Mouse (Mus musculus) cerebellum, postnatal 14 days (tissue): Measurements from ENCODE around the gene Usp3.

Experiments
- DNase-seq, 2 experiments: peaks; one replicate each; pipeline ENCODE4 v3.0.0; 2021; ENCODE audit warnings: mixed read lengths in 2 of 2

The Usp3 gene

DNA sequence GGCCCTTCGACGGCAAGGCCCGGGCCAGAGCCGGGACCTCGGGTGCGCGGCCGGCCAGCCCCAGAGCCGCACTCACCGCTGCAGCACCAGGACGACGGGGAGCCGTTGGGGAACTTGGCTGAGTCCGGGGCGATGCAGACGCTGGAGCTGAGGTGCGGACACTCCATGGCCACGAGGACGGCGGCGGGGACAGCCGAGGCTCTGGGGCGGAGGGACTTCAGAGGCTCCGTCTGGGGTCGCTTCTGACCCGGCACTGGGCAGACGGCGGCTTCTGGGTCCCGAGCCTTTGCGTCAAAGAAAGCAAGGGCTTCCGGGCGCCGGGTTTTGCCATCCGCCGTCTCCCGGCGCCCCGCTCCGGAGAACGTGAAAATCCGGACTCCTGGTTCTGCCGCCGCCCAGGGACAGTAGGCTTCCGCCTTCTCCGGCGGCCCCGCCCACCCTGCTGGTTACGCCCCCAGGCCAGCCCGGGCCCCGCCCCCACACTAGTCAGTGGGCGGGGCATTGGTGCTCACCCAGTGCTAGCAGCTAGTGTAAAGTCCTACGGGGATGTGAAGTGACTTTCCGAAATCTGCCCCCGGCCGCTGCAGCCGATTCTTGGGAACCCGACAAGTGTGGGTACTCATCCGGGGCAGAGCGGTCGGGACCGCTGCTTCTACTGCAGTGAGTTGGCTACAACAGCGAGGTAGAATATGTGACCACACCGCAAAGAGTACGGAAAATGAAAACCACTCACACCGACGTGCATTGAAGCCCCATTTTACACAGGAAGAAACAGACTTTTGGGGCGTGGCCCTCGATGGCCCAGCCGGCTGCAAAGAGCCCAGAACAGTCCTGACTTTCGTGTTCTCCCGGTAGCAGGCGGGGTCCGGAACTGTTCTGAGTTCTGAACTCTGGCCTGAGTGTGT lies at the start of gene Usp3:
TSS of gene Usp3 (minus strand) at position 435 of the 905 bp plus-strand sequence.
- DNase-seq = peak; percentile 97 to 99

DNA sequence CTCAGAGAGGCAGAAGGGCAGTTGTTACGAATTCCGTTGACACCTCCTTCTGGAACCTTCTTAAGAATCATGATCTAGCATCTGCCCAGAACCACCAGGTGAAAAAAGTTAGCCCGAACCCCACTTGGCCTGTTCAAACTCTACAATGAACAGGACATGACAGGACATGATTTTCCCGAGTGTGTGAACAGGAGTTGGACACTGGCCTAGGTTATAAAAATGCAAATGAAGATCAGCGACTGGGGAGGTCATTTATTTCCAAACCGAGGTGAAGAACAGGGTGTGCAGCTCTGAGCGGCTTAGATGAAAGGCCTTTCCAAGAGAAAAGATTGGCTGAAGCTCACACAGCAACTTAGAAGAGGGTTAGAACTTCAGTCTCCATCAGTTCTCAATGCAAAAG lies 47.5 kb upstream of the Usp3 start:
- DNase-seq = no peak

DNA sequence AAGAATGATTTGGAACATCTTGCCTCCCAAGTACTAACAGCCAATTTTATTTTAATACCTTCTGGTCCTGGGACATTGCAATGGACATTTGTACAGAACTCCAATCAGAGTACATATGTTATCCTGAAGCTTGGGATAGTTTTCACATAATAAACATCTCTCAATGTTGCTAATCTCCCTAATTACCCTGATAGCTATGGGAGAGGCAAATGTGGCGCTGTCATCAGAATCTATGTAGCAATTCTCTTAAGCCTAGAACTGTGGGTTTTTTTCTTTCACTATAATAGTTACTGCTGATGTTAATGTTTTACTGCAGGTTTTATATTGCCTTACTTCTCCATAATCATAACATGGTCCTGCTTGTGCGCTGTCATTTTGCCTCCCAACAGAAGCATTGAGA lies 46.7 kb upstream of the Usp3 start:
- DNase-seq = no peak

DNA sequence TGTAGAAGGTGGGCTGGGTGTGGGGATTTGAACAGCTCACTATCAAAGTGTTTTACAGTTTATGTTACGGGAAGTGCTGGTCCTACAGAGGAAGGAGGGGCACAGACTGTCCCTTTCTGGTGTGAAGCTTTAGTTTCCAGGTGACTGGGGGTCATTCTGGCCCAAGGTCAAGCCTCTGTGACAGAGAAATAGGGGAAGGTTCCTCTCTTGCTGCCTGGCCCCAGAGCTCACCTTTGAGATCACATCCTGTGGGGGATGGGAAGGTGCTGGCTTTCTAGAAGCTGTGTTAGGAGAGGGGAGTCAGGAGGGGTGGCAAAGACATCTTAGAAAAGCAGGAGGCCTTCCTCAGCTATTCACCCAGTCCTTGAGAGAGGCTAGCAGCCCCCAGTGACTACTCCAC lies 39.5 kb upstream of the Usp3 start:
- no peak for DNase-seq

DNA sequence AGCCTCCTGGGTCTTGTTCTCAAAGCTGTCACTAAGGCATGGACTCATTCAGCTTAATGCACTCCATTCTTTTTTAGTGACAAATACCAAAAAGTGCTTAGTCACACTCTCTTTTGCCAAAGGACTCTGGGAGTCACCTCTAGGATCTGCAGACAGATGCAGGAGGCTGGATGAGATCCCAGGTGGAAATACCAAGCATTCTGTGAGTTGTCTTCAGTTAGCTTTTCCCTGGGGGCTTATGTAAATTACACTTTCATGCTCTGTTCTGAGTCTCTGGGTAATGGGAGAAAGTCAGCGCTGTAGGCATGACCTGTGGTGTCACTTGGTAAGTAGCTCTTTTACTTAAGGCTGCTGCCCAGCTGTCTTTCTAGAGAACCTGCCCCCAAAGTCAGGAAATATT lies 38.0 kb upstream of the Usp3 start:
- no peak for DNase-seq

DNA sequence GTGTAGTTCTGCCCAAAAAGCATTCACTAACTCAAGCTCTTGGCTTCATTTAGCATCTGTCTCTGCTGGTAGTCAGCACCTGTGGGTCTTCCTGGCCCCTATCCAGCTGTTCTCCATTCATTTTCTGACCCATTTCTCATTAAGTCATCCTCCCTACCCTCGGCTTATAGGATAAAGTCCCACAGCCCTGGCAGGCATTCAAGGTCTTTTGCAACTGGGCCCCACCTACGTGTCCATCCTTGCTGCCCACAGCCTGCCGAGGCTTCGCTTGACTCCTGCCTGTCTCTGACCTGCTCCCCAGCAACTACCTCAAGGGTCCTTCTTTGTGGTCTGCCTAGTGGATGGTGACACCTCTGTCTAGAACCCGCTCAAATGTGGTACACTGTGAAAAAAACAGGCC lies 33.7 kb upstream of the Usp3 start:
- DNase-seq = no peak

DNA sequence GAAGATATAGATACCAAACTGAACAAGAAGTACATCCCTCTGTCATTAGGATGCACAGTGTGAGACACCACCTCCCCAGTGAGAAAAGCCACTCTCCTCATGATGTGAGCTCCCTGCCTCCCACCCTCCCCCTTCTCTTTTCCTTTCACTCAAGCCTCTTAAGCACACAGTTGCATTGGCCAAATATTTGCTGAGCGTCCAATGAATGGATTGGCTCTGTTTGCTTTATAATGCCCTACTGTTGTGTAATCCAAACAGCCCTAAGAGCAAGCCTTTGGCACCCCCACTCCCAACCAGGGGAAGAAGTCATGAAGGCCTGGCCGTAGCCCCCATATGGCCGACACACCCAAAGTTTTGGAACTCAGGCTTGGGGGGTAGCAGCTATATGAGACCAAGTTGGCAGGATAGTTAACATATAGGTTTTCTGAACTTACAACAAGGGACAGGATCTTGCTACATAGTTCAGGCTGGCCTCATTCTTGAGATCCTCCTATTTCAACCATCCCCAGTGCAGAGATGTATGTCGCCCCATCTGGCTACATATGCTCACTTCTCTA lies 33.1 kb upstream of the Usp3 start:
- DNase-seq = no peak

DNA sequence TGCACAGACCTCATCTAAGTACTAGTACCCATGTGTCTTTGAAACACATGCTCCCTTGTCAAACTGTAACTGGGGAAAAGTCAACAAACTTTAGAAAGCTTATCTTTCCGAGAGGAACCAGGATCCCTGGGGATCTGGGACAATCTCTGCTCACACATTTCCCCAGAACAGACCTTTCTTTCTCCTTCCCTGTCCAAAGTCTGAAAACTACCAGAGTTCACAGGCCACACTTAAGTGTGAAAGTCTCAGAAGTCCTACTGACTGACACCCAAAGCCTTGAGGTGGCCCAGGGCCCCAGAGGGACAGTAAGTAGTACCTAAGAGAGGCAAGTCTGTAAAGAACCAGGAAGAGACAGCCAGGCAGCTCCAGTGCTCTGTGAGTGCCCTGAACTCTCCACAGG lies 31.9 kb upstream of the Usp3 start:
- DNase-seq = no peak

DNA sequence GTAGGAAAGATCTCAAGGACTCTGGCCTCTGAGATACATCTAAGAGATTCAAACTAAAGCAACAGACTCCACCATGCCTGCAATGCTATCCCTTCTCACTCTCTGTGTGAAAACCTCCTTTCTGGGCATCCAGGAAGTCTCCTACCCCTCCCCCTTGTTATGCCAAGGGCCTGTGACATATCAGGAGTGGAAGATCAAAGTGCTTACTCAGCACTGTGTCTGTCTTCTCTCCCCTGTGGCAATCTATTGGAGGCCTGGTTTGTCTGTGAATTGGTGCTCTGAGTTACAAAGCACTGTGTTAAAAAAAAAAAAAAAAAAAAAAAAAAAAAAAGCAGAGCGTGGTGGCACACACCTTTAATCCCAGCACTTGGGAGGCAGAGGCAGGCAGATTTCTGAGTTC lies 30.7 kb upstream of the Usp3 start:
- DNase-seq = no peak

DNA sequence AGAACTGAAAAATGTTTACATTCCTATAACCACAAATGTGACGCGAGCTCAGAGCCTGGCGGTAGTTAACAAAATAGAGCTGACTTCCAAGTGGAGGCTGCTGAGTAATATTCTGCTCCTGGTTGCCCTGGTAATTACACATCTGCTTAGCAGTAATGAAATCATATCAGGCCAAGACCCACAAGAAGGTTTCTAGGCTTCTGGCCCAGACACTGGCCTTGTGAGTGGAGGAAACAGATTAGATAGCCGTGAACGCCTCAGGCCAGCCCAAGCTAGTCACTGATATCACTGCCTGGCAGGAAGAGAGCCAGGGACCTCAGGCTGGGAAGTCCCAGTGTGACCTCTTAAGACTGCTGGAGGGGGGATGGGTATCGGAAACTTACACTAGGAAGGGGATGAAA lies 27.6 kb upstream of the Usp3 start:
- DNase-seq = peak in 1 of 2 experiments; percentile 9

DNA sequence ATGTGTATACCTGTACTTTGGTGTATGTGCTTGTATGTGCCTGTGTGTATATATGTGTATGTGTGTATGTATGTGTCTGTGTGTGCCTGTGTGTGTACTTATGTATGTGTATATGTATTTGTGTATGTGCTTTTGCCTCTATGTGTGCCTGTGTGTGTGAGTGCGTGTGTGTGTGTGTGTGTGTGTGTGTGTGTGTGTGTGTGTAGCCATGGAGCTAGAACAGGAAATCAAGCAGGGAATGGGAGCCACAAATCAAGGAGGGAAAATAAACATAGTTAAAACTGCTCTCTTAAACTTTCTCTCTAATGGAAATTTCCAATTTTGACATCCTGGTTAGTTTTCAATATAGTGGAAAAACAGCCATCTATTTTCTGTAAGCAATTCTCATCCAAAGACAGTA lies 27.1 kb upstream of the Usp3 start:
- DNase-seq = no peak

DNA sequence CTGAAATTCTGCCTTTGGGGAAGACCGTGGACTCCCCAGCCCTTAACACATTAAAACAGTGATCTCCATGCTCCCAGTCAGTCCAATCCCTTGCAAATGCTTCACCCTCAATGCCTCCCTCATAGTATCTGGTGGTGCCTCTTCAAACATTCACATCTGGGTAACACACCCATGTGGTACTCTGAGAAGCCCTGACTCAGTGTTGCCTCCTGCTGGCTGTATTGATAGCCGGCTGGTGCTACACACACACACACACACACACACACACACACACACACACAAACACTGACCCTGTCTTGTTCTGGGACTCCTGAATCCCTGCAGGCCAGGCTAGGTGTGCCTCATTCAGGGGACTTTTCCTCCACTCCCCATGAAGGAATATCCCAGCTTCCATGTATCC lies 24.9 kb upstream of the Usp3 start:
- DNase-seq = no peak

DNA sequence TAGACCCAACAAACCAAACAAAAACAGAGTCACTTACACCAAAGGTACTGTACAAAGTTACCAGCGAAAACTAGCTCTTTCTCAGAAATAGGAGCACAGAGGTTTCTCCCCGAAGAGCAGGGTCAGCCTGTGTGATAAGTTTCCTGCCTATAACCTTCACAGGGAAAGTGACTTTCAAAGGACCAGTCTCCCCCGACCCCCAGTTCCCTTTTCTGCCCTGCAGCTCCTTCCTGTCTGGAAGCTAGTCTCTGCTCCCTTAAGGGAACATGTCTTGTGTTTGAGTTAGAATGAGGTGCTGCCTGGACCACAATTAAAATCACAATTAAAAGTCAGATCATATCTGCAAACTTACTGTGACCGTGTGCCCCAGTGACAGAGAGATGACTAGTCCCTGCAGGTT lies 23.9 kb upstream of the Usp3 start:
- DNase-seq = no peak

DNA sequence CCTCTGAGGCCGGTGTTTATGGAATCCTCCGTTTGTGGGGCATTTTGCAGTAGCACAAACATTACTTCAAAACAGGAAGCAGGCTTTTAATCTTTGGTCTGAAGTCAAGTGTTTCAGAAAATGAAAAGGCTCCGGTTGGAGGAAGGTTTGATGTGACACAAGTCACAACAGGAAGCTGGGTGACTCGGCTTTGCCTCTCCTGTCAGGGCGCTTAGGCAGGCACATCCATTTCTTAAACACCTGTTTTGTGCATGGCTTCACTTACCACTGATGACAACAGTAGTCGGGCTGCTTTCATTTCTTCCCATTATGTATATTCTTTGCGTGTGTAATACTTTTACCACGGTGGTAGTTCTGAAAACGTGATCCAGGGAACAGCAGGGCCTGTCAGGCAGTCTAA lies 22.2 kb upstream of the Usp3 start:
- DNase-seq = no peak

DNA sequence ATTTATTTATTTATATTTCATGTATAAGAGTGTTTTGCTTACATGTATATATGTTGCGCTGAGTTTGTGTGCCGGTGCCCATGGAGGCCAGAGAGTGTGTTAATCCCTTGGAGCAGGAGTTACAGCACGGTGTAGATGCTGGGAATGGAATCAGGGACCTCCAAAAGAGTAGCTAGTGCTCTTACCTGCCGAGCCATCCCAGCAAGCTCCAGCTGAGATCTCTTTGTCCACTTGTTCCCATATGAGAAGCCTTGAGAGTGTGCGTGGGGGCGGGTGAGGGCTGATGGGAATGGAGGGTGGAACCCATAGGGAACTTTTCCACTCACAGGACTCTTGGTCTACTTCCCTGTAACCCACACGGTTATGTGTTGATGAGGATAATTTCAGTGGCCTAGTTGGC lies 21.6 kb upstream of the Usp3 start:
- DNase-seq = no peak

DNA sequence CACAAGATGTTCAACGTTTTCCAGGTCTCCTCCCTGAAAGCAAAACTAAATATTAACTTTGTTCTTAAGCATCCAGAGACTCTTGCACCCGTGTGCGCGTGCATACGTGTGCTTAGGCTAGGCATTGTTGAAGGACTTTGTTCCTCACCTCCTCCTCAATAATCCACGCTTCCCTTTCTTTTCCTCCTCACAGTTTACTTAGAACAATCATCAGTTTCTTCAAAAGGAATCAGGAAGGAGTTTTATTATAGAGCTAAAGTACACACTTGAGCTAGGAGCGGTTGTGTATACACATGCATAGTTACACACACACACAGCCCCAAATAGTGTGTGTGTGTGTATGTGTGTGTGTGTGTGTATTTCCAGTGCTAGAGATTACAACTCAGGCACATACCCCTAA lies 20.7 kb upstream of the Usp3 start:
- no peak for DNase-seq

DNA sequence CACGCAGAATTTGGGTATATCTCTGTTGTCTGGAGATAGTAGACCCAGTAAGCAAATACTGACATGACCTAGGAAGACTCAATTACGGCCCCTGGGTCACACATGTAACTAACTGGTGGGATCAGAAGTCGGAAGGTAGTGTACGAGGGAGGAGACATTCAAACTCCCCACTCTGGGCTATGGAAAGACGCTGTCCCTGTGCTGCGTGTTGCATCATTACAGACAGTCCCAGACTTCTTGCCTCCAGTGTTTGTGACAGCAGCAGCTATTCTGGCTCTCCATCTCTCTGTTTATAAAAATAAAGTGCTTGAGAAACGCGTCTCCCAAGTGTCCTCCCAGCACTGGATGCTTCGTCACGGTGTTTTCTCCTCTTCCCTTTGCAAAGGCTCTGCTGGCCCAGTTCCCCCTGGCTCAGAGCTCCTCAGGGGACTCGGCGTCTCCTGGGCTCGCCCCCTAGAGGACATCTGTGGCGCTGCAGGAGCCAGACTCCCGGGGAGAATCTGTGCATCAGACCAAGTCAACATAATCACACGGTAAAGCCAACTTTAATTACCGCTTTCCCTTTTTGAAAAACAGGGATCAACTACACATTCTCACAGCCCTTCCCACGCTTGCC lies 18.6 kb upstream of the Usp3 start:
- peak; percentile 91 to 94 for DNase-seq

DNA sequence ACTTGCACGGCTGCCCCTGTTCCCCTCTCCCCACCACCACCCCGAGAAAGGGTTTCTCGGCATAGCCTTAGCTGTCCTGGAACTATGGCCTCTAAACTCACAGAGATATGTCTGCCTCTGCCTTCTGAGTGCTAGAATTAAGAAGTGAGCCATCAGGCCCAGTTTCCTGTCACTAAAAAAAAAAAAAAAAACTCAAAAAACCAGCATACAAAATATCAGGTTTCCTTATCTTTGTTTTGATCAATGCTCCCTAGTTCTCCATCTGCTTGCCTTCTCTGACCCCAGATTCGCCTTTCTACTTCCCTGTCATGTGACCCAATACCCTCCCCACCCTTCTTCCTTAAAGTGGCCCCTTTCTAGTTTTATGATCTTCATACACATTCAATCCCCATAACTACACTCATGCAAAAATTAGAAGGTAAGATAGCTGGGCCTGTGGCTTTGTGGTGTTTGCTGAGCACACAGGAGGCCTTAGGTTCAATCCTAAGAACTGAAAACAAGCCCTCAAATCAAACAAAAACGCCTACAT lies 15.9 kb upstream of the Usp3 start:
- no peak for DNase-seq

DNA sequence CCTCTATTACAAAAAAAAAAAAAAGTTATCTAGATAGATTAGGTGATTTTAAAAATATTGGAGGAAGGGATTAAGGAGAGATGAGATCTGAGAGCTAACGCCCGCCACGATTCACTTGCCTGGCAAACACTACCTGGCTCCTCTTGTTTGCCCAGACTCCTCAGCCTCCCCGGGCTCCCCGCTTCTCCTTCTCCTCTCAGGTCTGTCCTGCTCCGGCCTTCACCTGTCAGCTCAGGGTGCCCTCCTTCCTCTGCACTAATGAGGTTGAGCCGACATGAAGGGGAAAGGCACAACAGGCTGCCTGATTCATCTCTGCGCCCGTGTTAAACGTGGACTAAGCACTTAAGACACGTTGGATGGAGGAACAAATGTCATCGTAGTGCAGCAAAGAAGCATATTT lies 13.9 kb upstream of the Usp3 start:
- peak in 1 of 2 experiments; percentile 24 for DNase-seq

DNA sequence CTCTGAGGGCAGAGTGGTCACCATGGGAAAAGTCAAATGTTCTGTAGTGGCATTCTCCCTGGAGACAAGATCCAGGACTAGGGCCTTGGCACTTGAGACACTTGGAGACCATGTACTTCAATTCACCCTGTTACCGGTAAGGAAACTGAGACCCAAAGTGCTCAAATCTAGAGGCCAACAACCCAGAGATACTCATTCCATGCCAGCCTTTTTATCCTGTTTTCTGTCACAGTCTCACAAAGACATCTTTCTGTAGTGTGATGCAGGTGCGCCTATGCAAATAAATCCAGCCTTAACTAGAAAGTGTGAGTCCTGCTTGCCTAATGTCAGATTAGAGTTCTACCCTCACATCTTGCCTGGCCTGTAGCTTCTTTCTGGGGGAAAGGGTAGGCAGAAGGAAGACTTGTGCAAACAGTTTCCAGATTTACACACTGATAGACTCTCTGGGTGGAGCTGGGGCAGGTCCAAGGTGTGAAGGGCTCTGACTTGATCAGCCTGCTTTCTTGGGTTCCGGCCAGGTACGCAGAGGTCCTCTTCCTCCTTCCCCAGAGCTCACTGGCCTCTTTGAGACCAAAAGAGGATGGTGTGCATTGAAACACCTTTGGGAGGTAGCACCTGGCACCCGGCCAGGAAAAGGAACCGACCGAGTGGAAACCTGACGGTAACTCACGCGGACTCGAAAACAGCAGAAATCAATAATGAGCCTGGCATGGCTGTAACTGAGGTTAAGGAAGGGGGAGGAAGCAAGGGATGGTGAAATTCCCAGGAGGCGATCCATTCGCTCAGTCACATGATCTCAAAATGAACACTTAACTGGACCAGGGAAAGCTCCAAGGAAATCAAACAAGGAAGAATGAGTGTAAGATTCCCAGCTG lies 13.2 kb upstream of the Usp3 start:
- peak; percentile 80 to 84 for DNase-seq

DNA sequence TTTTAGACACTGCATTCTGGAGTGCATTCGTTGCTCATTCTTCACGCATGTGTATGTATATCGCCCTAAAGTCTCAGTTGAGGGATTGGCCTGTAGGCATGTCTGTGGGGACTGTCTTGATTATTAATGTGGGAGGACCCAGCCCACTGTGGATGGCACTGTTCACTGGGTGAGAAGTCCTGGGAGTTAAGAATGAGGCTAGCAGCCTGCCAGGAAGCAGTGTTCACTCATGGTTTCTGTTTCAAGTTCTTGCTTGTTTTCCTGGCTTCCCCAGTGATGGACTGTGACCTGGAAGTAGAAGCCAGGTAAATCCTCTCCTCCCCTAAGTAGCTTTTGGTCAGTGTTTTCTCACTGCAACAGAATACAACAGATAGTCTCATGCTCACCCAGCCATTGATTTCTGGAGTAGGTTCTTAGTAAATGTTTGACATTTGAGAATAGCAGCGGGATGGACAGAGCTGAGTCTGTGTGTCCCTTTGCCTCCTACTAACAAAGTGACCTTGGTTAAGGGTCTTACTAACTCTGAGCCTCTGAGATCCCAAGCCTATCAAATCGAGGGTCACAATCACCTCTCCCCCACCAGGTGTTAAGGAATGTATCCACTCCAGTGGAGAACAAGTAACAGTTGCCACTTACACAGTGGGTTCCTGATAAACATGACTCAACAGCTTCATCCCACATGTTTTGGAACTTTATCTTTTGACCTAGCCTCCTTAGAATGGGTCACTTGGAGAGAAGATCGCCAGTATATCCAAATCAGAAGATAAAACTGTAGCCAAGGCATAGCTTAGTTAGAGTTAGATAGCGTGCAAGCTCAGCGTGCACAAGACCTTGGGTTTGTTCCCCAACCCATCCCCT lies 11.6 kb upstream of the Usp3 start:
- DNase-seq = no peak

DNA sequence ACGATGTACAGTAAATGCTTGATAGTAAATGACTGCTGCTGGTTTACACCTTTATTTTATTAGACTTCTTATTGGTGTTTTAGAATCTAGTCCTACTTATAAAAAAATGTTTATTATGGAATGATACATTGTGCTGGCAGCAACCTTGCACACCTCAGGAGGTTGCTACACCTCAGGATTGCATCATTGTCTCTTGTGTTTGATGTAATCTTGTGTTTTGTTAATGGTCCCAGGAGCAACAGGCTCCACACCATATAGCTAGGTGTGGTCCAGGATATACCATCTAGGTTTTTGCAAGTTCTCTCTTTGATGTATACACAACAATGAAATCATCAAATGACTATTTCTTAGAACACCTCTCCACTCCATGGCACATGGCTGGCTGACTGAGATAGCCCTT lies 11.0 kb upstream of the Usp3 start:
- no peak for DNase-seq
